Mouse (Mus musculus) large intestine, adult 2 months (tissue): ENCODE results near the gene Tmigd3. TPM values are rescaled to one million over a fixed set of nuclear protein-coding genes. Genes with fewer than 3 reads are reported as not detected.
"Not testable (repeated sequence)": the region's sequence is repeated elsewhere in the genome, so short reads cannot be mapped to it uniquely, and the experiment has no call there.

Experiments used
- DNase-seq: peaks from one replicate; pipeline ENCODE4 v3.0.0-alpha.2; 2012; ENCODE audit warnings: low read depth, low spot score
- WGBS: fragments of 180-500 bp; shearing (Covaris S2); methylation state at CpG from one replicate; pipeline ENCODE4 v1.1.7; 2018; 5-methylcytosine and 5-hydroxymethylcytosine counted together
- polyA plus RNA-seq: library from polyadenylated mRNA; depleted of rRNA; stranded (reverse); fragments of >200 nt; gene quantifications from 2 replicates; pipeline ENCODE4 v1.2.3, GENCODE M21; 2012

Tmigd3 gene
- polyA plus RNA-seq, 1 experiment = 0.51 TPM

- WGBS = 43% methylated on average over 8 of the region's 8 CpGs
- DNase-seq = peak; percentile 56
Measured at GRCm38 (mm10) chr3:105899394-105900147, 28.9 kb downstream of the Tmigd3 start.

- WGBS = 73% methylated on average over 6 of the region's 6 CpGs
Measured at GRCm38 (mm10) chr3:105900266-105900665, 29.6 kb downstream of the Tmigd3 start.

GRCm38 (mm10) chr3:105900716-105901115 is 30.0 kb downstream of the Tmigd3 start:
- 71% methylated on average over 3 of the region's 3 CpGs for WGBS
- DNase-seq = no peak

More at GRCm38 (mm10) chr3:105900266-105900665, 29.6 kb downstream of the Tmigd3 start:
- no peak for DNase-seq

GRCm38 (mm10) chr3:105901468-105901867 is 30.8 kb downstream of the Tmigd3 start:
- no peak for DNase-seq
- WGBS = 66% methylated on average over 4 of the region's 4 CpGs

GRCm38 (mm10) chr3:105904213-105904612 is 33.5 kb downstream of the Tmigd3 start:
- no peak for DNase-seq
- WGBS = 54% methylated on average over 4 of the region's 4 CpGs

GRCm38 (mm10) chr3:105904721-105905120 is 34.0 kb downstream of the Tmigd3 start:
- no peak for DNase-seq
- WGBS = 89% methylated on average over 9 of the region's 9 CpGs

GRCm38 (mm10) chr3:105907956-105908655 is 37.4 kb downstream of the Tmigd3 start:
- DNase-seq = no peak
- 47% methylated on average over 9 of the region's 9 CpGs for WGBS

- WGBS = 93% methylated on average over 4 of the region's 4 CpGs
Measured at GRCm38 (mm10) chr3:105908976-105909375, 38.3 kb downstream of the Tmigd3 start.

GRCm38 (mm10) chr3:105910519-105911190 is 40.0 kb downstream of the Tmigd3 start:
- DNase-seq = no peak
- WGBS = 64% methylated on average over 11 of the region's 11 CpGs

More at GRCm38 (mm10) chr3:105908976-105909375, 38.3 kb downstream of the Tmigd3 start:
- DNase-seq = no peak

GRCm38 (mm10) chr3:105912097-105912880 is 41.6 kb downstream of the Tmigd3 start:
- whole genome bisulfite sequencing = 68% methylated on average over 9 of the region's 9 CpGs
- DNase-seq = no peak

GRCm38 (mm10) chr3:105913839-105914681 is 43.4 kb downstream of the Tmigd3 start:
- 59% methylated on average over 10 of the region's 10 CpGs for WGBS
- no peak for DNase-seq

- no peak for DNase-seq
- WGBS = 25% methylated on average over 1 of the region's 1 CpGs
Measured at GRCm38 (mm10) chr3:105915281-105915680, 44.6 kb downstream of the Tmigd3 start.

- DNase-seq = not testable (repeated sequence)
Measured at GRCm38 (mm10) chr3:105916455-105916854, 45.8 kb downstream of the Tmigd3 start.

GRCm38 (mm10) chr3:105917656-105918354 is 47.1 kb downstream of the Tmigd3 start:
- no peak for DNase-seq
- 72% methylated on average over 10 of the region's 10 CpGs for WGBS

GRCm38 (mm10) chr3:105918355-105918745 is 47.6 kb downstream of the Tmigd3 start:
- WGBS = 74% methylated on average over 3 of the region's 3 CpGs
- no peak for DNase-seq

GRCm38 (mm10) chr3:105920743-105921142 is 50.0 kb downstream of the Tmigd3 start:
- DNase-seq = not testable (repeated sequence)

GRCm38 (mm10) chr3:105921959-105922358 is 51.3 kb downstream of the Tmigd3 start:
- 44% methylated on average over 2 of the region's 2 CpGs for WGBS
- no peak for DNase-seq

GRCm38 (mm10) chr3:105924616-105925015 is 53.9 kb downstream of the Tmigd3 start:
- 83% methylated on average over 9 of the region's 9 CpGs for WGBS
- no peak for DNase-seq
